Mouse (Mus musculus): ENCODE results near the gene Mical1. TPM values are rescaled to one million over a fixed set of nuclear protein-coding genes. Genes with fewer than 3 reads are reported as not detected.

The Mical1 gene
- total and polyA plus RNA-seq, 3 experiments, result 23.0 to 67.4 (median 36.3) TPM

- no peak for TF ChIP-seq MXI1 (IDR thresholded peaks at IDR 0.05; ENCODE audit: low read depth, low read length)
- in situ Hi-C loops (cut with MboI; ENCODE audit: low pct_ligation_motif_present, low pct_unique_long_range_greater_than_20kb, low sequenced_read_pairs), result no loop called here
- Histone ChIP-seq H3K27me3 (replicated peaks) (no peaks in the 10 kb centered on the region), H3K27ac (ENCODE audit: insufficient read depth, low read depth) (no peak overlapping the region), H3K36me3 (replicated peaks in 1 of 2; ENCODE audit: control insufficient read depth in 1 of 2, insufficient read depth in 1 of 2, low read length in 1 of 2) (peaks cover 57 to 82% of the 10 kb centered on the region in 2 experiments), H3K4me2 (ENCODE audit: insufficient read depth, low read depth, poor library complexity, severe bottlenecking) (no peak overlapping the region), H3K79me2 (replicated peaks; ENCODE audit: control insufficient read depth, extremely low read depth, insufficient read depth, poor library complexity, severe bottlenecking) (no peaks in the 10 kb centered on the region), H3K9me3 (replicated peaks; ENCODE audit: low read length) (no peaks in the 10 kb centered on the region), H3K4me1 (ENCODE audit: control insufficient read depth in 1 of 2, insufficient read depth in 2 of 2) (peaks cover 0 to 13% of the 10 kb centered on the region in 2 experiments; a peak in 3 of 4 replicates), H3K4me3 (replicated peaks in 1 of 3; ENCODE audit: low read depth in 2 of 3, low read length in 2 of 3, poor library complexity in 1 of 3) (no peak overlapping the region), H3K9ac (ENCODE audit: insufficient read depth, low read depth) (no peak overlapping the region)
- no peak for DNase-seq (ENCODE audit: extremely low read depth)
- dilution Hi-C loops (cut with MboI; ENCODE audit: extremely low pct_ligation_motif_present, extremely low pct_unique_long_range_greater_than_20kb, low sequenced_read_pairs), result no loop called here
Observed at GRCm38 (mm10) chr10:41459990-41460389, 16.1 kb upstream of the Mical1 start.

- in situ Hi-C loops (cut with MboI; ENCODE audit: low pct_ligation_motif_present, low pct_unique_long_range_greater_than_20kb, low sequenced_read_pairs) (no loop called here), dilution Hi-C loops (cut with MboI; ENCODE audit: extremely low pct_ligation_motif_present, extremely low pct_unique_long_range_greater_than_20kb, low sequenced_read_pairs) (no loop called here)
- H3K27me3 ChIP-seq (replicated peaks), result no peaks in the 10 kb centered on the region
- H3K4me1 ChIP-seq (ENCODE audit: control insufficient read depth in 1 of 2, insufficient read depth in 2 of 2), result peaks cover 0 to 9% of the 10 kb centered on the region in 2 experiments; a peak in 2 of 4 replicates
- no peak for TF ChIP-seq MAFK (IDR thresholded peaks at IDR 0.05; ENCODE audit: insufficient replicate concordance, low read length)
- TF ChIP-seq PAX5 (IDR thresholded peaks at IDR 0.05; ENCODE audit: low read length), result no peak
- no peak for TF ChIP-seq JUN (IDR thresholded peaks at IDR 0.05; ENCODE audit: insufficient read depth, low read depth, low read length)
- no peak for TF ChIP-seq ETS1 (conservative IDR thresholded peaks at IDR 0.05; ENCODE audit: low read depth, low read length)
- no peak for TF ChIP-seq SIN3A (IDR thresholded peaks at IDR 0.05; ENCODE audit: low read length)
- TF ChIP-seq POLR2AphosphoS2 (IDR thresholded peaks at IDR 0.05; ENCODE audit: low read depth, low read length), result no peak
- no peak for TF ChIP-seq ZKSCAN1 (IDR thresholded peaks at IDR 0.05; ENCODE audit: borderline replicate concordance, low read depth, low read length)
- TF ChIP-seq ZNF384 (IDR thresholded peaks at IDR 0.05; ENCODE audit: low read depth, low read length), result no peak
- no peak for TF ChIP-seq NRF1 (IDR thresholded peaks at IDR 0.05; ENCODE audit: low read depth, low read length)
- TF ChIP-seq KAT2A (IDR thresholded peaks at IDR 0.05; ENCODE audit: insufficient replicate concordance, low read length), result no peak
- TF ChIP-seq CHD1 (IDR thresholded peaks at IDR 0.05; ENCODE audit: low read depth, low read length), result no peak
- TF ChIP-seq TCF12 (IDR thresholded peaks at IDR 0.05; ENCODE audit: low read depth, low read length), result no peak
- TF ChIP-seq HCFC1 (IDR thresholded peaks at IDR 0.05; ENCODE audit: low read depth, low read length), result no peak
- no peak for TF ChIP-seq SMC3 (IDR thresholded peaks at IDR 0.05; ENCODE audit: low read depth, low read length)
- no peak for TF ChIP-seq BHLHE40 (IDR thresholded peaks at IDR 0.05; ENCODE audit: low read depth, low read length)
- no peaks in the 10 kb centered on the region for H3K9me3 ChIP-seq (replicated peaks; ENCODE audit: low read length)
- no peak overlapping the region for H3K9ac ChIP-seq (ENCODE audit: insufficient read depth, low read depth)
- no peak for DNase-seq (ENCODE audit: extremely low read depth)
- H3K27ac ChIP-seq (ENCODE audit: insufficient read depth, low read depth), result no peak overlapping the region
- H3K79me2 ChIP-seq (replicated peaks; ENCODE audit: control insufficient read depth, extremely low read depth, insufficient read depth, poor library complexity, severe bottlenecking), result no peaks in the 10 kb centered on the region
- H3K36me3 ChIP-seq (replicated peaks in 1 of 2; ENCODE audit: control insufficient read depth in 1 of 2, insufficient read depth in 1 of 2, low read length in 1 of 2), result peaks cover 52 to 80% of the 10 kb centered on the region in 2 experiments
- no peak overlapping the region for H3K4me2 ChIP-seq (ENCODE audit: insufficient read depth, low read depth, poor library complexity, severe bottlenecking)
- H3K4me3 ChIP-seq (replicated peaks in 1 of 3; ENCODE audit: low read depth in 2 of 3, low read length in 2 of 3, poor library complexity in 1 of 3), result no peak overlapping the region
Observed at GRCm38 (mm10) chr10:41460501-41460900, 15.6 kb upstream of the Mical1 start.

Measured in CH12.LX (cell line).